Mouse (Mus musculus): ENCODE measurements around the gene Grik4.

The Grik4 gene

DNA sequence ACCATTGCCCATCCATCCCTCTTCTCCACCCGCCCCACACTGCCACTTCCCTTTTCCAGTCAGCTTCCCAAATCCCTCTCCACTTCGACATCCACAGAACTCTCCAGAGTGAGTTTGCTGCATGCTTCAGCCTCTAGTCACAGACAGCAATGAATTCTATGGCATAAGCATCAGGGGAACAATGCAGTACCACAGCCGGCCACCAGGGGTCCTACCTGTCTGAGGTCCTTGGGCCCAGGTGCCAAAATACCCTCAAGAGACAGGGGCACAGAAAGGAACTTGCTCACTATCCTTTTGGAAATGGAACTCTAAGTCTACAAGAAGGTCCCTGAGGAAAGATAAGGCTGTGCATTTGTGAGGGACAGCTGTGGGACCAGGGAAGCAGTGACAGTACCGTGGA lies 256.1 kb downstream of the Grik4 start:
- no peak for DNase-seq (ENCODE audit: extremely low read depth, low read depth, low spot score)

- DNase-seq (ENCODE audit: extremely low read depth, low read depth, low spot score) = no peak
Measured at GRCm38 (mm10) chr9:42686104-42686503, 258.2 kb downstream of the Grik4 start.

GRCm38 (mm10) chr9:42674017-42674412 lies 270.3 kb downstream of the Grik4 start:
- no peak for DNase-seq (ENCODE audit: extremely low read depth, low read depth, low spot score)

DNA sequence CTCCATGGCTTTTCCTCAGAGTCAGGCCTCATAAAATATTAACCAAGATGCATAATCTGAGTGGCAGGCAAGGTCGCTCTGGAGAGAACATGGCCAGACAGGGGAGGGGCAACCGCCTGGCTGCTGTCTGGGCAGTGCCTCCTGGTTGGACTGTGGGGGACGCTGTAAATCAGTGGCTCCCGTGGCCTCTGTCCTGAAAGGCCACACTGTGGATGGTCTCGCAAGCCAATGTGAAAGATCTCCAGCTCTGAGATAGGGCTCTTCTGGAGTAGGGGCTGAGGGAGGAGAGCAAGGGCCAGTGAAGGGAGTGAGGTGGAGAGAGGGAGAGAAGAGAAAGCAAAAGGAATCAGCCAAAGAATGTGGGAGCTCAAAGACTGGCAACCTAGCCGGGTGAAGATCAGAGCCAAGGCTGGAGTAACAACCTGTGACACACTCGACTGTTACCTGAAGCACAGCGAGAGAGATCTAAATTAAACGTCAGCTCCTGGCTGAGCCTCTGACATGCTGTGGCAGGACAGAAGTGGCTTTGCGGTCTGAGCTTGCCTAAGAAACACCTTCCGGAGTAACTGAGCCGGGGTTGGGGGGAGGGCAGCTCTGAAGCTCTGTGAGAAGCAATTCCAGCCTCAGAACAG lies 270.8 kb downstream of the Grik4 start:
- DNase-seq (ENCODE audit: extremely low read depth, low read depth, low spot score) = peak; percentile 91

GRCm38 (mm10) chr9:42672982-42673381 lies 271.3 kb downstream of the Grik4 start:
- no peak for DNase-seq (ENCODE audit: extremely low read depth, low read depth, low spot score)

DNA sequence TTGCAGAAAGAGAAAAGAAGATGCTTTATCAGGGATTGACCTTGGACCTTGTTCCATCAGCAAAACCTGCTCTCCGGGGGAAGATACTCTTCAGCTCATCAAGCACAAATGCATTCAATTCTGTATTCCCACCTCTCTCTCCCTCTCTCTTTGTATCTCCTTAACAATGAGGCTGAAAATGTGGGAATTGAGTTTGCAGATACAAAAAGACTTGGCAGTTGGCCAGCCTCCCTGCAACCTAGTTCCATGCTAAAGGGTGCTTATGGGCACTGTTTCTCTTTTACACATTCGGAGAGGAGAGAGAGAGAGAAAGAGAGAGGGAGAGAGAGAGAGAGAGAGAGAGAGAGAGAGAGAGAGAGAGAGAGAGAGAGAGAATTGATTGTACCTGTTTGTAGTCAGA lies 273.7 kb downstream of the Grik4 start:
- DNase-seq (ENCODE audit: extremely low read depth, low read depth, low spot score) = no peak

GRCm38 (mm10) chr9:42661481-42661880 lies 282.8 kb downstream of the Grik4 start:
- DNase-seq (ENCODE audit: extremely low read depth, low read depth, low spot score) = no peak

GRCm38 (mm10) chr9:42652756-42653155 lies 291.5 kb downstream of the Grik4 start:
- no peak for DNase-seq (ENCODE audit: extremely low read depth, low read depth, low spot score)

DNA sequence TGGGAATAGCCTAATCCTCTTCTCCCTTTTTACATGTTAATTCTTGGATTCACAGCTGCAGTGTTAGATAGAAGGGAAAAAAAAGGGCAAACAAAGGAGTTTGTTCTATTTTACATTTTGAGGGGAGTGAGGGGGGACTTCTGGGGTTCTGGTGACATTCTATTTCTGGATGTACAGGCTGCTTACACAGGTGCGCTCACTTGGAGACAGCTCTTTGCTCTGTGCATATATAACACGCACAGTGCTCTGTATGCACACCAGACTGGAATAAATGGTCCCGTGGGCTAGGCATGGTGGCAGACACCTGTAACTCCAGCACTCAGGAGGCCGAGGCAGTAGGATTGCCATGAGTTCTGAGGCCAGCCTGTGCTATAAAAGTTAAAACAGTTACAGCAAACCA lies 292.0 kb downstream of the Grik4 start:
- DNase-seq (ENCODE audit: extremely low read depth, low read depth, low spot score) = no peak

- DNase-seq (ENCODE audit: extremely low read depth, low read depth, low spot score) = no peak
Measured at GRCm38 (mm10) chr9:42649872-42650271, 294.4 kb downstream of the Grik4 start.

- no peak for DNase-seq (ENCODE audit: extremely low read depth, low read depth, low spot score)
Measured at GRCm38 (mm10) chr9:42648051-42648450, 296.2 kb downstream of the Grik4 start.

- no peak for DNase-seq (ENCODE audit: extremely low read depth, low read depth, low spot score)
Measured at GRCm38 (mm10) chr9:42647596-42647995, 296.7 kb downstream of the Grik4 start.

GRCm38 (mm10) chr9:42646821-42647220 lies 297.5 kb downstream of the Grik4 start:
- no peak for DNase-seq (ENCODE audit: extremely low read depth, low read depth, low spot score)

DNA sequence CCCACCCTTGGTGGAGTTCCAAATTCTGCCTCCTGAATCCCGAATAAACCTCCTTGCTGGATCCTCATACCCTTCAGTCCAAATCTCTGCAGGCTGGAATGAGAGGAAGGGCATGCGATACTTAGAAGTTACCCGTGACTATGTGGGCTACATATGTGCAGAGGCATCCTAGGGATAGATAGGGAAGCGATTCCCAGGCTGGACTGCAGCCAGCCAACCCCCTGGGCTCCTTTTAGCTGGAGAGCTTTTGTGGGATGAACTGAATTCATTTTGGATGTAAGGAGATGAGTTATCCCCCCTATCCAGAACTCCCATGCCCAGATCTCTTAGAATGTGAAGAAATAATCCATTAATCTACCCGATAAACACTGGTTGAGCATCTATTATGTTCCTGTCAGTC lies 299.1 kb downstream of the Grik4 start:
- DNase-seq (ENCODE audit: extremely low read depth, low read depth, low spot score) = no peak

- no peak for DNase-seq (ENCODE audit: extremely low read depth, low read depth, low spot score)
Measured at GRCm38 (mm10) chr9:42642821-42643220, 301.5 kb downstream of the Grik4 start.

DNA sequence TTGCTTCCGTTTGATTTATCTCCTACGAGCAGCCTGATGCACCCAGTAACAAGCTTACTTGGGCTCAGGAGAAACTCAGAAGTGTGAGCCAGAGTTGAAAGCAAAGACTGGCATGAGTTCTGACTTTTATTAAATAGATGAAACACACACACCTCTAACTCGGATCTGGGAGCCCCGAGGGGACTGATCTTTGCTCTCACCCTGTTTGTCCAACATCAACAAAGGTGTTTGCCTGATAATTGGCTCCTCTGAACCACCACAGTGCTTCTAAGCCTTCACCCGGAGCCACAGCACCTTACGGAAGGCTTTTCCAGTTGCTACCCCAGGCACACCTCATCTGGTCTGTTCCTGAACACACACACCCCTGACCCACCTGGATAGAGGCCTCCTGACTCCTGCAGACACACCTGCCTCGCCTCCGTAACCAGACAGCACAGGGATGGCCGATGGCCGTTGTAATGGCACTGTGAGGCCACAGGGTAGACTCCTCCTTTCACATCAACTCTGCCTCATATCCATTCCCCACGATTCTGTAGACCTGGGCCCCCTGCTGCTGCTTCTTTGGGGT lies 302.7 kb downstream of the Grik4 start:
- DNase-seq (ENCODE audit: extremely low read depth, low read depth, low spot score) = no peak

GRCm38 (mm10) chr9:42636446-42636845 lies 307.8 kb downstream of the Grik4 start:
- no peak for DNase-seq (ENCODE audit: extremely low read depth, low read depth, low spot score)

GRCm38 (mm10) chr9:42631479-42631878 lies 312.8 kb downstream of the Grik4 start:
- no peak for DNase-seq (ENCODE audit: extremely low read depth, low read depth, low spot score)

DNA sequence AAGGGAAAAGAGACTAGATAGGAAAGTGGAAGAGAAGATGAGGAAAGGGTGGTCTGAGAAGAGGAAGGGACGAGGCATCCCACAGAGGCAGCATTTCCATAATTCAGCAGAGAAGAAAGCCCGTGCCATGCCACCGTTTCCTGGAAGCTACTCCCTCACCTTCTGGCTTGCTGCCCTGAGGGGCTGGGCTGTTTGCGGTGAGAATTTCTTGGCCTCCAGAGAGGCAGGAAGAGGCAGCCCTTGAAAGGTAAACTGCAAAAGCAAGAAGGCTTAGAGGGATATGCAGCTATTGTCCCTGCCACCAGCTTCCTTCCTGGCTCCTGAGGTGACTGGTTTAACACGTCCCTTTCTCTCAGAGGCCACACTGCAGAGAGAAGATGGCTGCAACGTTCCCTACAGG lies 316.7 kb downstream of the Grik4 start:
- no peak for DNase-seq (ENCODE audit: extremely low read depth, low read depth, low spot score)

DNA sequence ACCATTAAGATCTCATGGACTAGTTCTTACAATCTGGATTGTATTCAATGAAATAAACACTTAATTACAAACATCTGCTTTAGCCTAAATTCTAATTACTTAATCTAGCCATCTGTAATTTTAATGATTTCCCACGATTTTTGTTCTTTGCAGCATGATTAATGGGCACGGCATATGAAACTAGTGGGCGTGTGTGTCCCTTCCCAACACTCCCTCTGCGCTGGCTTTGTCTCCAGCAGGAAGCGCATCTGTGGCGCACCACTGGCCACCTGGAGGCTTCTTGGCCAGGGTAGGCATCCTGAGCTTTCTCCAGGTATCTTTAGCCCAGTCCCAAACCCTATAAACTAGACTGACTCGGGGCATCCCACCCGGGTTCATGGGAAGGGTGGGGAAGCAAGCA lies 317.1 kb downstream of the Grik4 start:
- no peak for DNase-seq (ENCODE audit: extremely low read depth, low read depth, low spot score)

GRCm38 (mm10) chr9:42626226-42626775 lies 318.0 kb downstream of the Grik4 start:
- DNase-seq (ENCODE audit: extremely low read depth, low read depth, low spot score) = no peak

GRCm38 (mm10) chr9:42614409-42614808 lies 329.9 kb downstream of the Grik4 start:
- no peak for DNase-seq (ENCODE audit: extremely low read depth, low read depth, low spot score)

- no peak for DNase-seq (ENCODE audit: extremely low read depth, low read depth, low spot score)
Measured at GRCm38 (mm10) chr9:42613827-42614226, 330.5 kb downstream of the Grik4 start.

Data from fat pad, adult 2 months (tissue).